Mouse (Mus musculus): ENCODE data around the gene Chd2. TPM values are rescaled to one million over a fixed set of nuclear protein-coding genes. Genes with fewer than 3 reads are reported as not detected.
"Not testable (repeated sequence)": the region's sequence is repeated elsewhere in the genome, so short reads cannot be mapped to it uniquely, and the experiment has no call there.

The Chd2 gene
- polyA plus RNA-seq, 1 experiment from 2014 or later, result 61.7 TPM

GRCm38 (mm10) chr7:73535861-73536200 lies 5.8 kb downstream of the Chd2 start:
- Histone ChIP-seq H3K27ac (0 out of 2 replicates have a peak overlapping the region, but pooled peaks have one; percentile 38), H3K27me3 (no peaks in the 10 kb centered on the region), H3K4me2 (peak overlapping the region; percentile 13; the same call in 1 of the 2 replicates), H3K9me3 (replicated peaks) (no peaks in the 10 kb centered on the region), H3K4me3 (replicated peaks) (no peak overlapping the region), H3K9ac (no peak overlapping the region), H3K4me1 (peaks cover 51% of the 10 kb centered on the region), H3K36me3 (peaks cover 15% of the 10 kb centered on the region; the same call in 1 of the 2 replicates)
- no peak for ATAC-seq (replicated peaks; ENCODE audit: low FRiP score)
- whole genome bisulfite sequencing, result 49% methylated on average over 4 of the region's 4 CpGs

GRCm38 (mm10) chr7:73534937-73535860 lies 6.4 kb downstream of the Chd2 start:
- Histone ChIP-seq H3K9me3 (replicated peaks) (no peaks in the 10 kb centered on the region), H3K4me1 (peaks cover 54% of the 10 kb centered on the region), H3K27me3 (no peaks in the 10 kb centered on the region), H3K27ac (peak overlapping the region; percentile 38; the same call in 1 of the 2 replicates), H3K9ac (no peak overlapping the region), H3K4me2 (peak overlapping the region; percentile 13; the same call in 1 of the 2 replicates), H3K36me3 (peaks cover 21% of the 10 kb centered on the region), H3K4me3 (replicated peaks) (no peak overlapping the region)
- 80% methylated on average over 2 of the region's 2 CpGs for WGBS
- no peak for ATAC-seq (replicated peaks; ENCODE audit: low FRiP score)

DNA sequence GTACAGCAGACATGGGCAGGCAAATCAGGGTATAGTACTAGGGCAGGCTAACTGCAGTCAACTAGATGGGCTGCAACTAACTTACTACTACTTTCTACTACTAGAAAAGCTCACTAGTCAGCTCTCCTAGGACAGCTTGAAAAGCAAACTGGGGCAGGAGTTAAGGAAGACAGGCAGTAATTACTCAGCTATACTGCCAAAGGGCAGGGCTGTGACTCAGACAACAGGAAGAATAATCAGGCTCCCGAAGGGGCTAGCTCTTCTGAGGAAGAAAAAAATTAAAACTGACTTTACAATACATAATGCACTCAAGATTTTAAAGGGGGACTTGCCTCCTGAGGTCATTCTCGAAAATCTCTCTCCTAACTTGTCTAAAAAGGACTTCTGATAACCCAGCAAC lies 8.2 kb downstream of the Chd2 start:
- H3K36me3 ChIP-seq, result peaks cover 36% of the 10 kb centered on the region
- H3K27ac ChIP-seq, result peak overlapping the region; percentile 66
- WGBS, result 50% methylated on average over 2 of the region's 2 CpGs
- H3K4me3 ChIP-seq (replicated peaks), result no peak overlapping the region
- no peak for ATAC-seq (replicated peaks; ENCODE audit: low FRiP score)
- H3K4me2 ChIP-seq, result no peak overlapping the region
- no peaks in the 10 kb centered on the region for H3K27me3 ChIP-seq
- no peak overlapping the region for H3K9ac ChIP-seq
- no peaks in the 10 kb centered on the region for H3K9me3 ChIP-seq (replicated peaks)
- peaks cover 59% of the 10 kb centered on the region for H3K4me1 ChIP-seq

DNA sequence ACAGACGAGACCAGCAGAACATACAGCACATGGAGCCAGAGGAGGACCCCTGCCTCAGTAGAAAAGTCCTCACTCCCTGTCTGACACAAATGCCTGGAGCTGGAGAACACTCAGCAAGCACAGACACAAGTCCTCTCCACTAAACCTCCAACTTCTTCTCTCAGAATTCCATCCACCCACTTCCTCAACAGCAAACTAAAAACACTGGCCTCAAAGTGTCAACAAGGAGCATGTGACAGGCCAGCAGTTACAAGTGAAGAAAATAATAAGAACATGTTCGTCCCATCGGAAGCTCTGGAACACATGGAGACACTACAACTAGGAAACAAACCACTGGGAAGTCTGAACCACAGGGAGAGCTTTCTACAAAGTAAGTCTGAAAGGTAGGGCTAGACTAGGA lies 8.7 kb downstream of the Chd2 start:
- Histone ChIP-seq H3K4me1 (peaks cover 59% of the 10 kb centered on the region), H3K27ac (peak overlapping the region; percentile 66), H3K9ac (no peak overlapping the region), H3K9me3 (replicated peaks) (no peaks in the 10 kb centered on the region), H3K27me3 (no peaks in the 10 kb centered on the region), H3K36me3 (peaks cover 39% of the 10 kb centered on the region), H3K4me2 (no peak overlapping the region), H3K4me3 (replicated peaks) (no peak overlapping the region)
- 65% methylated on average over 3 of the region's 3 CpGs for WGBS
- ATAC-seq (replicated peaks; ENCODE audit: low FRiP score), result no peak

GRCm38 (mm10) chr7:73532139-73532538 lies 9.5 kb downstream of the Chd2 start:
- Histone ChIP-seq H3K27ac (0 out of 2 replicates have a peak overlapping the region, but pooled peaks have one; percentile 24), H3K4me2 (no peak overlapping the region), H3K4me1 (peaks cover 59% of the 10 kb centered on the region), H3K36me3 (peaks cover 44% of the 10 kb centered on the region), H3K9ac (no peak overlapping the region), H3K4me3 (replicated peaks) (no peak overlapping the region), H3K9me3 (replicated peaks) (no peaks in the 10 kb centered on the region), H3K27me3 (no peaks in the 10 kb centered on the region)
- ATAC-seq (replicated peaks; ENCODE audit: low FRiP score), result no peak
- WGBS, result 85% methylated on average over 3 of the region's 3 CpGs

DNA sequence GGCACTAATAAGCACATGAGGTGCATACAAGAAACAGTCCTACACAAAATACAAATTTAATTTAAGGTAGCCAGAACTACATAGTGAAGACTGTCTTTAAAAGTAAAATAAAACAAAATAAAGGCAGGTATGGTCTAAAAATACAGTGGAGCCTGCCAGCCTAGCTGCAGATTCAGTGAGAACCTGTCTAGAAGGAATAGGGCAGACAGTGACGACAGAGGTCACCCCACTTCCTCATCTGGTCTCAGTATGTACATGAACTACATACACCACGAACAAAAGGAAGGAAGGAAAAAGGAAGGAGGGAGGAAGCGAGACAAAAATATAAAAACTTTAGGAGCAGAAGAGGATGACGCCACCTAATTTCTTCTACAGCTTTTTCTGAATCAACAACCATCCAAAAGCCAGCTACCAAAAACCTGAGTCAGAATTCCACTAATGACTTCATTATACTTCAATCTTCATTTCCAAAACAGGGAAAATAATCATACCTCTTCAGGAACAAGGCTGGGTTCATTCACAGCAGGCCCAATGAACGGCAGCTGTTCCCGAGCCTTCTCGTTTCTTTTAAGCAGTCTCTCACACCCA lies 10.0 kb downstream of the Chd2 start:
- WGBS, result 76% methylated on average over 7 of the region's 7 CpGs
- peaks cover 57% of the 10 kb centered on the region for H3K4me1 ChIP-seq
- ATAC-seq (replicated peaks; ENCODE audit: low FRiP score), result no peak
- no peaks in the 10 kb centered on the region for H3K9me3 ChIP-seq (replicated peaks)
- peaks cover 45% of the 10 kb centered on the region for H3K36me3 ChIP-seq
- no peak overlapping the region for H3K4me3 ChIP-seq (replicated peaks)
- no peak overlapping the region for H3K4me2 ChIP-seq
- peak overlapping the region; percentile 12; the same call in 1 of the 2 replicates for H3K9ac ChIP-seq
- peak overlapping the region; percentile 24 for H3K27ac ChIP-seq
- no peaks in the 10 kb centered on the region for H3K27me3 ChIP-seq

DNA sequence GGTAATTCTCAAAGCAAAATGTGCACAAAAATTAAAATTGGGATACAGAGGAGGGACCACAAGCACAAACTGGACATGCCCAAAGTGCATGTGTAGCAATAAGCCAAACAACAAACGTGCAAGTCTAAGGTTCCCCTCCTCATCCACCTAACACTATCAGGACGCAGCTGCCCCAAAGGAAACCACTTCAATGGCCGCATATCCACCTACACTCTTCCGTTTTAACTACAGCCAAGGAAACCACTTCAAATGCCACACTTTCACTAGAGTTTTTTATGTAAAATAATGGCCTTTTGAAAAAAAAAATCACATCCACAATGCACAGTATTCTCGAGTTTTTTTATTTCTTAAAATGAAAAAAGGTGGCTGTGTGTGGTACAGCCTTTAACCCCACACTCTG lies 10.8 kb downstream of the Chd2 start:
- Histone ChIP-seq H3K4me3 (replicated peaks) (no peak overlapping the region), H3K4me1 (peaks cover 53% of the 10 kb centered on the region), H3K36me3 (peaks cover 45% of the 10 kb centered on the region), H3K27ac (peak overlapping the region; percentile 24), H3K27me3 (no peaks in the 10 kb centered on the region), H3K4me2 (no peak overlapping the region), H3K9ac (peak overlapping the region; percentile 12; the same call in 1 of the 2 replicates), H3K9me3 (replicated peaks) (no peaks in the 10 kb centered on the region)
- no peak for ATAC-seq (replicated peaks; ENCODE audit: low FRiP score)
- WGBS, result 78% methylated on average over 5 of the region's 5 CpGs

GRCm38 (mm10) chr7:73530164-73530563 lies 11.5 kb downstream of the Chd2 start:
- H3K9ac ChIP-seq, result no peak overlapping the region
- H3K4me2 ChIP-seq, result no peak overlapping the region
- peaks cover 46% of the 10 kb centered on the region for H3K4me1 ChIP-seq
- H3K9me3 ChIP-seq (replicated peaks), result no peaks in the 10 kb centered on the region
- peaks cover 45% of the 10 kb centered on the region for H3K36me3 ChIP-seq
- 0 out of 2 replicates have a peak overlapping the region, but pooled peaks have one; percentile 5 for H3K27ac ChIP-seq
- 84% methylated on average over 5 of the region's 5 CpGs for WGBS
- H3K27me3 ChIP-seq, result no peaks in the 10 kb centered on the region
- ATAC-seq (replicated peaks; ENCODE audit: low FRiP score), result no peak
- H3K4me3 ChIP-seq (replicated peaks), result no peak overlapping the region

DNA sequence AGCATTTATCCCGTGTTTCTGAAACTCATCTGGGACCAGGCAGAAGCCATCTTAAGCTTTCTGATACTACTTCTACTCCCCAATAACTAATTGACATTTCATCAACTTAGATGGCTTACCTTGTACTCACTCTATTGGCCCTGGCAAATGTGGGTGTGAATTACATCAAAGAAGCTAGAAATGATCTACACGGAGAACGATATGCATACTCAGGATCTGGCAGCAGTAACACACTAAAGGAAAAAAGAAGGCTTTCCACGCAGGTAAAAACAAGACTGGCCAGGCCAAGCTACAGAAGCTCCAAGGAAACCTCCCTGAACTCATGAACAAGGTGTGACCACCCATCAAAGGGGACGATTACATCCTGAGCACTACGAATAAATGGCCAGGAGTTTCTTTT lies 12.4 kb downstream of the Chd2 start:
- H3K4me3 ChIP-seq (replicated peaks), result no peak overlapping the region
- no peak overlapping the region for H3K9ac ChIP-seq
- H3K4me1 ChIP-seq, result peaks cover 45% of the 10 kb centered on the region
- H3K27me3 ChIP-seq, result no peaks in the 10 kb centered on the region
- H3K9me3 ChIP-seq (replicated peaks), result no peaks in the 10 kb centered on the region
- ATAC-seq (replicated peaks; ENCODE audit: low FRiP score), result no peak
- no peak overlapping the region for H3K4me2 ChIP-seq
- 87% methylated on average over 6 of the region's 6 CpGs for WGBS
- H3K27ac ChIP-seq, result peak overlapping the region; percentile 5; the same call in 1 of the 2 replicates
- H3K36me3 ChIP-seq, result peaks cover 45% of the 10 kb centered on the region

GRCm38 (mm10) chr7:73528377-73528894 lies 13.2 kb downstream of the Chd2 start:
- not testable (repeated sequence) for H3K4me3 ChIP-seq (replicated peaks); H3K9ac ChIP-seq; H3K4me2 ChIP-seq; H3K27me3 ChIP-seq; H3K9me3 ChIP-seq (replicated peaks); ATAC-seq (replicated peaks; ENCODE audit: low FRiP score)
- 82% methylated on average over 7 of the region's 7 CpGs for WGBS
- Histone ChIP-seq H3K4me1 (peaks cover 40% of the 10 kb centered on the region), H3K27ac (0 out of 2 replicates have a peak overlapping the region, but pooled peaks have one; percentile 37), H3K36me3 (peaks cover 38% of the 10 kb centered on the region)

- Histone ChIP-seq H3K4me1 (peaks cover 39% of the 10 kb centered on the region), H3K36me3 (peaks cover 38% of the 10 kb centered on the region), H3K9me3 (replicated peaks) (no peaks in the 10 kb centered on the region), H3K27me3 (no peaks in the 10 kb centered on the region), H3K27ac (peak overlapping the region; percentile 1; the same call in 1 of the 2 replicates), H3K4me2 (no peak overlapping the region), H3K9ac (no peak overlapping the region), H3K4me3 (replicated peaks) (no peak overlapping the region)
- ATAC-seq (replicated peaks; ENCODE audit: low FRiP score), result no peak
- WGBS, result 72% methylated on average over 4 of the region's 4 CpGs
These were observed 14.4 kb downstream of the Chd2 start for GRCm38 (mm10) chr7:73527225-73527624.

DNA sequence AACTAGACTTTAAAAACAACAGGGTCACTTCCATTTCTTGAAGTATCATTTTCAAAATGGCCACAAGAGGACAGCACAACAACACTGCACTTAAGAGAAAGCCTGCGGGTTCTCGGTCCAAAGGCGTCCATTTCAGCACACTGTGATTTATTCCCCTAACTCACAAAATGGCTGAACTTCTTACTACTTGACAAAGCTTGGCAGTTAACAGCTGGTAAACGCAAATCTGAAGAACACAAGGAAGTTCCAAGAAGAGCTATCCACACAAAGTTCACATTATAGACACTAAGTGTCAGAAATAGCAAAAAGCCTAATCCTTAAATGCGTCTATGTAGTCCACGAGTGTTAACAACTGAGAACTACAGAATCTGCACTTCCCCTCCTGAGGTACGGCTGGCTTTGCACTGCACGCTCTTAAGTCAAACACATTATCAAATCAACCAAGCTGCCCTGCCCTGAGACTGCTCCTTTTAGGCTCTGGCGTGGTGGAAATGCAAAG lies 17.1 kb downstream of the Chd2 start:
- Histone ChIP-seq H3K9ac (no peak overlapping the region), H3K4me1 (peaks cover 38% of the 10 kb centered on the region), H3K9me3 (replicated peaks) (no peaks in the 10 kb centered on the region), H3K4me2 (peak overlapping the region; percentile 18), H3K27ac (peak overlapping the region; percentile 94), H3K36me3 (peaks cover 43% of the 10 kb centered on the region), H3K4me3 (replicated peaks) (no peak overlapping the region), H3K27me3 (no peaks in the 10 kb centered on the region)
- 22% methylated on average over 9 of the region's 9 CpGs for WGBS
- ATAC-seq (replicated peaks; ENCODE audit: low FRiP score), result peak; percentile 55
